Comparison of ENCODE assay signal across 8 mouse cellular contexts in the genomic region with DNA sequence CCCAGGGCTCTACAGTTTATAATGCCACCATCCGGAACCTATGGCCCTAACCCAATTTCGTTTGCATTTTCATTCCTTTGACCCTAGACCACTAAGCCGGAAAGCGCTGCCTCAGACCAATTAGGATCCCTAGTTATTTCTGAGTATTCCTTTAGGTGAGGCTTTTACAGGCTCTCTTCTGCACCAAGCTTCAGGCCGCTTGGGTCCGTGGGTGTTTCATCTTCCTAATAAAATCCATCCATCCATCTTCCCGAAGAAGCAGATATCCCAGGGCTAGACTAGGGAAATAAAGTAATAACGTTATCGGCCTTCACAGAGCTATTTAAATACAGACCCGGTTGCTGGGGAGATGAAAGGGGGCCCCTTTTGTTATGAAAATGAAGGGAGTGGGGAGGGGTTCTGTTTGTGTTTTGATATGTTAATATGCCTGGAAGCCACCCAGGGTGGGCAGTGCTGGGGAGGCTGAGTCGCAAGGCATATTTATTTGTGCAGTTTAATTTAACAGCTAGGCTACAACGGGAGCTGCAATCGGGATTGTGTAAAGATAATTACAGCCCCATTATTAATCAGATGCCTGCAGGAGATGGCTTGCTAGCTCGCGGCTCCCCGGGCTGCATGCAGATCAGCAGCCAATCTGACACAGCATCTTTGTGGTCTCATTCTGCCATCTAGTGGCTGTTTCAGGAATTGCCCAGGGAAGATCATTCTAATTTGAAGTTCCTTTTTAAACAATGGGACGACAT.
DNase-seq lines count a peak whose midpoint lies in the region; ATAC-seq lines count a peak whose summit lies in the region.

No protein-coding gene starts in this region.

- peak overlapping the region; percentile 60 for H3K4me2 ChIP-seq in intestine, embryonic 16.5 days (ENCODE audit: low read depth, low read length)

- ATAC-seq in intestine, embryonic 16.5 days, result 0 out of 2 replicates have a peak, but pooled peaks have one; percentile 46
- ATAC-seq in inflammation-experienced regulatory T-cells, adult 6 months, result no peak

- 8% methylated on average over 17 of the region's 17 CpGs for WGBS in intestine, embryonic 16.5 days
- WGBS in midbrain, embryonic 10.5 days, result 1% methylated on average over 17 of the region's 17 CpGs

- no peak overlapping the region for H3K27ac ChIP-seq in intestine, embryonic 16.5 days (ENCODE audit: low read length)
- H3K27ac ChIP-seq in midbrain, embryonic 10.5 days (replicated peaks), result peak overlapping the region; percentile 84

- no peaks in the 10 kb centered on the region for H3K36me3 ChIP-seq in intestine, embryonic 16.5 days (ENCODE audit: control insufficient read depth, insufficient read depth, low read length)
- no peaks in the 10 kb centered on the region for H3K36me3 ChIP-seq in midbrain, embryonic 10.5 days

- peaks cover 5% of the 10 kb centered on the region; the same call in 1 of the 2 replicates for H3K27me3 ChIP-seq in intestine, embryonic 16.5 days (replicated peaks; ENCODE audit: control insufficient read depth, insufficient read depth, low read length)
- H3K27me3 ChIP-seq in midbrain, embryonic 10.5 days (ENCODE audit: low read depth, poor library complexity, severe bottlenecking), result peaks cover 21% of the 10 kb centered on the region

- H3K9me3 ChIP-seq in intestine, embryonic 16.5 days (ENCODE audit: control insufficient read depth, low read length), result no peaks in the 10 kb centered on the region
- no peaks in the 10 kb centered on the region for H3K9me3 ChIP-seq in midbrain, embryonic 10.5 days (replicated peaks)

- peak overlapping the region; percentile 38 for H3K4me3 ChIP-seq in intestine, embryonic 16.5 days (ENCODE audit: low read length)
- peak overlapping the region; percentile 56 for H3K4me3 ChIP-seq in midbrain, embryonic 10.5 days

- peaks cover 10% of the 10 kb centered on the region for H3K4me1 ChIP-seq in intestine, embryonic 16.5 days (ENCODE audit: control insufficient read depth, insufficient read depth, low read length)
- H3K4me1 ChIP-seq in midbrain, embryonic 10.5 days, result peaks cover 25% of the 10 kb centered on the region

- peak; percentile 89 for DNase-seq in adrenal gland, postnatal 10 days
- DNase-seq in embryo, embryonic 11 days, result peak; percentile 91
- peak; percentile 47 to 76 for DNase-seq in gastrocnemius, postnatal 4 days (ENCODE audit: low spot score in 2 of 2)
- DNase-seq in left cerebral cortex, postnatal 14 days (ENCODE audit: low spot score in 2 of 2), result peak; percentile 93 to 96
- peak; percentile 87 for DNase-seq in midbrain, embryonic 10.5 days (ENCODE audit: low spot score)
- DNase-seq in right cerebral cortex, postnatal 25 days, result peak; percentile 78

- H3K9ac ChIP-seq in intestine, embryonic 16.5 days (ENCODE audit: low read depth, low read length), result no peak overlapping the region

- intact Hi-C loops in left cerebral cortex, postnatal 14 days (cut with DNase I), result loop anchor here (2.0 to 10.0 kb wide), 4 partner anchors 24 to 916 kb away; no protein-coding TSS in a partner anchor
